Mouse (Mus musculus) ES-Bruce4 (cell line): ENCODE results near the gene Gm28051. TPM values are rescaled to one million over a fixed set of nuclear protein-coding genes. Genes with fewer than 3 reads are reported as not detected.

Experiments used
- H3K27ac ChIP-seq: 2 replicates; pipeline ENCODE4 v1.5.1; 2012; ENCODE audit warnings: low read length, inconsistent platforms; ENCODE audit not compliant: insufficient read depth
- H3K27me3 ChIP-seq: 2 replicates; pipeline ENCODE4 v1.6.1; 2012; ENCODE audit warnings: mild to moderate bottlenecking, low read length, inconsistent platforms; ENCODE audit not compliant: control insufficient read depth, poor library complexity, insufficient read depth, severe bottlenecking
- H3K36me3 ChIP-seq: 2 replicates; pipeline ENCODE4 v1.6.1; 2012; ENCODE audit warnings: inconsistent platforms, mild to moderate bottlenecking, low read length, moderate library complexity; ENCODE audit not compliant: control insufficient read depth, poor library complexity, insufficient read depth, severe bottlenecking
- H3K4me1 ChIP-seq: one replicate; pipeline ENCODE4 v1.8.1; 2011; ENCODE audit warnings: low read length; ENCODE audit not compliant: control insufficient read depth, insufficient read depth
- H3K4me3 ChIP-seq: 2 replicates; pipeline ENCODE4 v1.5.1; 2011; ENCODE audit warnings: low read depth, mild to moderate bottlenecking, low read length
- H3K9ac ChIP-seq: 2 replicates; pipeline ENCODE4 v1.6.1; 2012; ENCODE audit warnings: low read depth, mild to moderate bottlenecking, inconsistent platforms; ENCODE audit not compliant: poor library complexity, severe bottlenecking
- H3K9me3 ChIP-seq: replicated peaks from 2 replicates; pipeline ENCODE4 v1.6.1; 2012; ENCODE audit warnings: mild to moderate bottlenecking, low read length, inconsistent platforms; ENCODE audit not compliant: control insufficient read depth, poor library complexity, insufficient read depth, severe bottlenecking
- CTCF ChIP-seq: IDR thresholded peaks from one replicate; pipeline ENCODE4 v1.8.1; 2011; ENCODE audit warnings: low read depth, low read length
- EP300 ChIP-seq: IDR thresholded peaks from 2 replicates; pipeline ENCODE4 v1.6.1; 2011; ENCODE audit warnings: low read depth, low read length; ENCODE audit not compliant: insufficient read depth
- POLR2A ChIP-seq: IDR thresholded peaks from one replicate; pipeline ENCODE4 v1.8.1; 2011; ENCODE audit warnings: low read length; ENCODE audit not compliant: insufficient read depth
- polyA plus RNA-seq: library from polyadenylated mRNA; stranded (reverse); fragments of >200 nt; gene quantifications from 2 replicates; pipeline ENCODE4 v1.2.4, GENCODE M21; 2011; ENCODE audit warnings: low read depth; ENCODE audit not compliant: missing spikeins, insufficient read depth, insufficient read length

Gm28051 gene
- polyA plus RNA-seq, 1 experiment, result not detected

DNA sequence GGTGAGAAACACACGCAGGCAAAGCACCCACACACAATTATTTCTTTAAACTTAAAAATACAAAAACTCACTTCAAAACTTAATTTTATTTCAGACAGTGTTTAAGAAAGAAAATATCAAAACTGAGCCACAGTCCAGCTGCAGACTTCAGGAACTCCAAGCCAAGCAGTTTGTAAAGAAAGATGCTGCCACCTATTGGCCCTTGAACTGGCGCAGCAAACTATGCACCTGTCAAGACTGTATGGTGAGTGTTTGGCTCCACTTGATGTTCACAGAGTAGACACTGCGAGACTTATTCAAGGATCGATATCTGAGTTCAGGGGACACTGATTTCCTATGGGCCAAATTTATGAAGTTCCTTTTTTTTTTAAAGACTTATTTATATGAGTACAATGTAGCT, 11.4 kb upstream of the Gm28051 start:
- no peak for TF ChIP-seq CTCF
- TF ChIP-seq POLR2A, result no peak
- TF ChIP-seq EP300, result no peak
- Histone ChIP-seq H3K27ac (no peak overlapping the region), H3K9me3 (no peaks in the 10 kb centered on the region), H3K4me3 (no peak overlapping the region), H3K27me3 (no peaks in the 10 kb centered on the region), H3K9ac (no peak overlapping the region), H3K36me3 (peaks cover 87% of the 10 kb centered on the region), H3K4me1 (no peaks in the 10 kb centered on the region)

GRCm38 (mm10) chr12:102763696-102764095, 6.1 kb upstream of the Gm28051 start:
- TF ChIP-seq EP300 (no peak), CTCF (no peak), POLR2A (no peak)

DNA sequence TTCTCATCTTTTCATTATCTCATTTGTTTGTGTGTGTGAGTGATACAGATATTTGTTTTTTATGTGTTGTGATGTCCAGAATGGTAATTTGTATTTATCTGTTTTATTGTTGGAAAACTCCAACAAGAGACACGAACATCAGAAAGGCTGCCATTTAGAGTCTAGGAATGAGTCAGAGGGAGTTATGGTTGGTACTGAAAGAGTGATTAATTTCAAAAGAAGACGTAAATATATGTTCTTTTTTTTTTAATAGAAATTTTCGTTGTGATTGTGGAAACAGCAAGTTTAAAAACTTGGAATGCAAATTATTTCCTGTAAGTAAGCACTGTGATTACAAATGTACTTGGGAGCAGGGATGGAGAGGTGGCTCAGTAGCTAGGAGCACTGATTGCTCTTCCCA, 4.1 kb upstream of the Gm28051 start:
- no peaks in the 10 kb centered on the region for H3K4me1 ChIP-seq
- peaks cover 39% of the 10 kb centered on the region for H3K36me3 ChIP-seq
- TF ChIP-seq CTCF (no peak), EP300 (no peak), POLR2A (no peak)
- no peaks in the 10 kb centered on the region for H3K9me3 ChIP-seq
- no peak overlapping the region for H3K9ac ChIP-seq
- no peak overlapping the region for H3K27ac ChIP-seq
- no peak overlapping the region for H3K4me3 ChIP-seq
- H3K27me3 ChIP-seq, result no peaks in the 10 kb centered on the region

More at GRCm38 (mm10) chr12:102763696-102764095, 6.1 kb upstream of the Gm28051 start:
- no peak overlapping the region for H3K4me3 ChIP-seq
- no peaks in the 10 kb centered on the region for H3K4me1 ChIP-seq
- H3K27ac ChIP-seq, result no peak overlapping the region
- no peak overlapping the region for H3K9ac ChIP-seq
- no peaks in the 10 kb centered on the region for H3K9me3 ChIP-seq
- peaks cover 57% of the 10 kb centered on the region for H3K36me3 ChIP-seq
- H3K27me3 ChIP-seq, result no peaks in the 10 kb centered on the region

DNA sequence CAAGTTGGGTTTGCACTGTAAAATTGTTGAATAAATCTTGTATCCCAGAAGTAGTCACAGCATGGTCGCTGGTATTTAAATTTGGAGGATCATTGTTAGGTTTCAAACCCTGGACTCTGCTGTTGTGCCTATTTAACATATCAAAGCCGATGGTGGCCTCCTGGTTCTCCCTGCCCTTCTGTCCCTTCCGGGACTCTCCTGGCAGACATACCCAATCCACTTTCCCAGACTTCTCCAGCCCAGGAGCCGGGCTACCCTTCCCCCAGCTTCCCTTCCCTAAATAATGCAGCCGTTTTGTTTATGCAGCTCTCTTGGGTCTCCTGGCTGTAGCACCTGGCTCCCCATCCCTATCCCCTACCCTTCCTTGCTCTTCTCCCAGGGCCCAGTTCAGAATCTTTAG, 1.4 kb upstream of the Gm28051 start:
- H3K9me3 ChIP-seq, result no peaks in the 10 kb centered on the region
- TF ChIP-seq EP300 (peak; percentile 94), CTCF (no peak)
- no peaks in the 10 kb centered on the region for H3K4me1 ChIP-seq
- no peaks in the 10 kb centered on the region for H3K27me3 ChIP-seq
- peak overlapping the region; percentile 60 for H3K9ac ChIP-seq
- peak overlapping the region; percentile 85 for H3K4me3 ChIP-seq
- H3K36me3 ChIP-seq, result peaks cover 22% of the 10 kb centered on the region
- H3K27ac ChIP-seq, result peak overlapping the region; percentile 99

- peak within 1 kb of the TSS; percentile 99 for H3K27ac ChIP-seq
- H3K27me3 ChIP-seq, result no peaks in the 10 kb centered on the region
- no peaks in the 10 kb centered on the region for H3K4me1 ChIP-seq
- H3K9me3 ChIP-seq, result no peaks in the 10 kb centered on the region
- peaks cover 19% of the 10 kb centered on the region for H3K36me3 ChIP-seq
- H3K4me3 ChIP-seq, result peak within 1 kb of the TSS; percentile 99
- no peak for TF ChIP-seq CTCF
- TF ChIP-seq EP300, result no peak
- TF ChIP-seq POLR2A, result no peak
- H3K9ac ChIP-seq, result peak within 1 kb of the TSS; percentile 60
These were observed 815 bp upstream of the Gm28051 start, which contains the start of gene Gm20604 for GRCm38 (mm10) chr12:102758403-102758756. Gm20604 (minus strand) TSS chr12:102758672.

- peak overlapping the region; percentile 99 for H3K4me3 ChIP-seq
- peak overlapping the region; percentile 60 for H3K9ac ChIP-seq
- TF ChIP-seq POLR2A (no peak), EP300 (no peak), CTCF (no peak)
- peaks cover 13% of the 10 kb centered on the region for H3K36me3 ChIP-seq
- H3K9me3 ChIP-seq, result no peaks in the 10 kb centered on the region
- H3K4me1 ChIP-seq, result no peaks in the 10 kb centered on the region
- H3K27me3 ChIP-seq, result no peaks in the 10 kb centered on the region
- H3K27ac ChIP-seq, result peak overlapping the region; percentile 57
These were observed 393 bp downstream of the Gm28051 start for GRCm38 (mm10) chr12:102757055-102757688.
